Mouse (Mus musculus) erythroblast, embryonic 14.5 days (primary cell): ENCODE measurements around the gene Calr. TPM values are rescaled to one million over a fixed set of nuclear protein-coding genes. Genes with fewer than 3 reads are reported as not detected.

ENCODE experiments used
- H3K27me3 ChIP-seq: 2 replicates; pipeline ENCODE4 v1.6.1; 2012; ENCODE audit warnings: inconsistent platforms; ENCODE audit not compliant: control insufficient read depth
- H3K36me3 ChIP-seq: 2 replicates; pipeline ENCODE4 v1.6.1; 2012; ENCODE audit warnings: mild to moderate bottlenecking, inconsistent platforms; ENCODE audit not compliant: control insufficient read depth
- H3K4me1 ChIP-seq: 2 replicates; pipeline ENCODE4 v1.6.1; 2012; ENCODE audit warnings: inconsistent platforms; ENCODE audit not compliant: control insufficient read depth
- H3K4me3 ChIP-seq: replicated peaks from 2 replicates; pipeline ENCODE3; 2012; ENCODE audit warnings: moderate library complexity, mild to moderate bottlenecking, inconsistent platforms
- H3K9me3 ChIP-seq: 2 replicates; pipeline ENCODE4 v1.6.1; 2012; ENCODE audit warnings: low read length, inconsistent platforms, mixed read lengths; ENCODE audit not compliant: control insufficient read depth
- GATA1 ChIP-seq: IDR thresholded peaks from 2 replicates; pipeline ENCODE4 v1.6.1; 2012; ENCODE audit warnings: low read length, inconsistent platforms, mixed read lengths
- TAL1 ChIP-seq: IDR thresholded peaks from 3 replicates; pipeline ENCODE4 v1.6.1; 2012; ENCODE audit warnings: low read length, inconsistent platforms, mixed read lengths
- polyA plus RNA-seq: library from polyadenylated mRNA; stranded (reverse); fragments of >175 nt; gene quantifications from 2 replicates; pipeline ENCODE4 v1.2.3, GENCODE M21; 2012

Calr gene
- 29.4 and 30.9 TPM in 2 replicates for polyA plus RNA-seq

- peaks cover 54% of the 10 kb centered on the region for H3K4me1 ChIP-seq
Measured at GRCm38 (mm10) chr8:84846722-84847572, at the start of gene Calr. TSS of gene Calr (minus strand) at chr8:84846934.

GRCm38 (mm10) chr8:84895963-84896362 is 49.2 kb upstream of the Calr start:
- H3K4me1 ChIP-seq: peaks cover 89% of the 10 kb centered on the region
- TF ChIP-seq TAL1 (no peak), GATA1 (no peak)
- peaks cover 56% of the 10 kb centered on the region for H3K36me3 ChIP-seq
- no peaks in the 10 kb centered on the region for H3K9me3 ChIP-seq
- no peaks in the 10 kb centered on the region for H3K27me3 ChIP-seq
- H3K4me3 ChIP-seq: no peak overlapping the region

More at GRCm38 (mm10) chr8:84846722-84847572, at the start of gene Calr:
- H3K27me3 ChIP-seq: no peaks in the 10 kb centered on the region
- no peaks in the 10 kb centered on the region for H3K9me3 ChIP-seq
- H3K4me3 ChIP-seq: peak within 1 kb of the TSS; percentile 79
- peaks cover 44% of the 10 kb centered on the region for H3K36me3 ChIP-seq
- TF ChIP-seq GATA1: no peak
- no peak for TF ChIP-seq TAL1

GRCm38 (mm10) chr8:84893709-84894134 is 47.0 kb upstream of the Calr start, which contains the start of gene Gcdh:
TSS of gene Gcdh (minus strand) at chr8:84893921.
- Histone ChIP-seq H3K4me1 (peaks cover 75% of the 10 kb centered on the region), H3K36me3 (peaks cover 59% of the 10 kb centered on the region), H3K27me3 (no peaks in the 10 kb centered on the region), H3K9me3 (no peaks in the 10 kb centered on the region), H3K4me3 (peak within 1 kb of the TSS; percentile 99)
- TF ChIP-seq GATA1 (no peak), TAL1 (no peak)

- TF ChIP-seq GATA1: 0 out of 2 replicates have a peak, but pooled peaks have one; percentile 26
- no peak for TF ChIP-seq TAL1
- Histone ChIP-seq H3K27me3 (no peaks in the 10 kb centered on the region), H3K9me3 (no peaks in the 10 kb centered on the region), H3K4me1 (peaks cover 74% of the 10 kb centered on the region), H3K4me3 (peak overlapping the region; percentile 99), H3K36me3 (peaks cover 61% of the 10 kb centered on the region)
Measured at GRCm38 (mm10) chr8:84892993-84893708, 46.4 kb upstream of the Calr start.

GRCm38 (mm10) chr8:84889141-84889540 is 42.4 kb upstream of the Calr start:
- no peaks in the 10 kb centered on the region for H3K9me3 ChIP-seq
- H3K4me3 ChIP-seq: no peak overlapping the region
- no peak for TF ChIP-seq GATA1
- no peak for TF ChIP-seq TAL1
- peaks cover 58% of the 10 kb centered on the region for H3K4me1 ChIP-seq
- H3K36me3 ChIP-seq: peaks cover 82% of the 10 kb centered on the region
- H3K27me3 ChIP-seq: no peaks in the 10 kb centered on the region

GRCm38 (mm10) chr8:84888280-84888679 is 41.5 kb upstream of the Calr start:
- no peaks in the 10 kb centered on the region for H3K27me3 ChIP-seq
- peaks cover 50% of the 10 kb centered on the region for H3K4me1 ChIP-seq
- peaks cover 89% of the 10 kb centered on the region for H3K36me3 ChIP-seq
- no peak overlapping the region for H3K4me3 ChIP-seq
- no peak for TF ChIP-seq TAL1
- no peak for TF ChIP-seq GATA1
- H3K9me3 ChIP-seq: no peaks in the 10 kb centered on the region

- Histone ChIP-seq H3K4me3 (no peak overlapping the region), H3K9me3 (no peaks in the 10 kb centered on the region), H3K36me3 (peaks cover 86% of the 10 kb centered on the region), H3K4me1 (peaks cover 23% of the 10 kb centered on the region), H3K27me3 (no peaks in the 10 kb centered on the region)
- TF ChIP-seq TAL1 (no peak), GATA1 (no peak)
Measured at GRCm38 (mm10) chr8:84884728-84885127, 38.0 kb upstream of the Calr start.

GRCm38 (mm10) chr8:84878915-84879314 is 32.2 kb upstream of the Calr start:
- peaks cover 63% of the 10 kb centered on the region for H3K36me3 ChIP-seq
- no peaks in the 10 kb centered on the region for H3K9me3 ChIP-seq
- H3K4me1 ChIP-seq: peaks cover 36% of the 10 kb centered on the region
- no peak overlapping the region for H3K4me3 ChIP-seq
- TF ChIP-seq GATA1: no peak
- TF ChIP-seq TAL1: no peak
- no peaks in the 10 kb centered on the region for H3K27me3 ChIP-seq
